Mouse (Mus musculus): ENCODE measurements around the gene Vmn2r75.
"Not testable (repeated sequence)": the region's sequence is repeated elsewhere in the genome, so short reads cannot be mapped to it uniquely, and the experiment has no call there.

Vmn2r75 gene

GRCm38 (mm10) chr7:86171678-86172077 is at the start of gene Vmn2r75:
Gene Vmn2r75, minus strand, starts transcription at chr7:86171778.
- DNase-seq (ENCODE audit: low read depth), result not testable (repeated sequence)

- DNase-seq (ENCODE audit: low read depth), result peak; percentile 72
Observed at GRCm38 (mm10) chr7:86211345-86211744, 39.8 kb upstream of the Vmn2r75 start.

Data from 416B (cell line).